Mouse (Mus musculus) 3T3-L1 (cell line): ENCODE data around the gene Gm20671.
"Not testable (repeated sequence)": the region's sequence is repeated elsewhere in the genome, so short reads cannot be mapped to it uniquely, and the experiment has no call there.

Source experiments
- DNase-seq: peaks from one replicate; pipeline ENCODE4 v3.0.0-alpha.2; 2015; ENCODE audit warnings: low read depth, low spot score

Gm20671 gene

GRCm38 (mm10) chr5:32785313-32785915 lies 41.5 kb downstream of the Gm20671 start, which contains the start of gene Pisd:
Gene Pisd (minus strand): TSS chr5:32785646.
- peak; percentile 93 for DNase-seq

- DNase-seq, result no peak
These were observed 42.2 kb downstream of the Gm20671 start for GRCm38 (mm10) chr5:32784726-32785125.

- DNase-seq, result no peak
These were observed 45.3 kb downstream of the Gm20671 start for GRCm38 (mm10) chr5:32781596-32781995.

GRCm38 (mm10) chr5:32778168-32778567 lies 48.7 kb downstream of the Gm20671 start:
- DNase-seq, result no peak

GRCm38 (mm10) chr5:32772361-32772760 lies 54.5 kb downstream of the Gm20671 start:
- no peak for DNase-seq

DNA sequence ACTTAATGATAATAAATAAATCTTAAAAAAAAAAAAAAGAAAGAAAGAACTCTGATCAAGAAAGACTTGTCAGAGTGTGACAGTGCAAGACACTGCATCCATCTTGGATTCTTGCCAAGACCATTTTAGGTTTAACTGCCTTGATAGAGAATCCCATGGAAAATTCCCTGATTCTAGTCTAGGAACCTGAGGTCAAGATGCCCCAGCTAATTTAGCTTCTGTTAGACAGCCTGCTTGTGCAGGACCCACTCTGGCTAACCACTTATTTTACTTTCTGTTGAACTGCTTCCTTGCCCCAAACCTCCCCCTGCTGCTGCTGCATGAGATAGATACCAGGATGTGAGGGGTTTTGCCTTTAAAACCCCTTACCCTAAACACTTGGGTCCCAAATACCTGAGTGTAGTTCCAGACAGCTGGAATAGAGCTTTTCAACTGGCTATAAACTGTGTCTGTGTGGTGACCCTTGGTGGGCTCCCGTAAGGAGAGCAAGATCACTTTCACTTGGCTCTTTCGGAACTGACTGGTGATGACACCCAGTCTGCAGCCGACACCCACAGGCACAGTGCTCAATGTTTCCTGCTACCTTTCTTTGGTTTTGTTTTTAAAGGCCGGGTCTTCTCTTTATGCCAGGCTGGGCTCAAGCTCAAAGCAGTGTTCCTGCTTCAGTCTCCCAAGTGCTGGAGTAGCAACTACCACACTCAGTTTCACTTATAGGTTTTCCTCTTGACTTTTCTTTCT lies 59.1 kb downstream of the Gm20671 start:
- no peak for DNase-seq

- no peak for DNase-seq
These were observed 59.9 kb downstream of the Gm20671 start for GRCm38 (mm10) chr5:32767004-32767403.

GRCm38 (mm10) chr5:32761566-32762140 lies 65.3 kb downstream of the Gm20671 start:
- DNase-seq, result peak; percentile 16

DNA sequence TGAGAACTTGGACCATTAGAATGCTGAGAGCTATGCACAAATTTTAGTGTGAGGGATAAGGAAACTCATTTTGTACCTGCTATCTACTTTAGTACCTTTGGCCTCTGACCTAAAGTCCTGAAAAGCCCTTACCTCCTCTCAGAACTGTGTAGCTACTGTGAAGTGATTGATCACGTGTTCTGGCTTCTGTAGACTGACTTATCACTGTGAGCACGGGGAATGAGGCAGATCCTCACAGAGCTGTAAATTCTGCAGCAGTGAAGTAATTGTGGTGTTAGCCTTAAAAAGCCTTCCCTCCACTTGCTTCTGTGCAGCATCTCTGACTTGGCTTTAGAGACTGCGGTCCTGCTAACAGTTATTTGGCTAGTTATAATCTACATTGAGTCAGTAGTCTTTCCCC lies 66.1 kb downstream of the Gm20671 start:
- no peak for DNase-seq

GRCm38 (mm10) chr5:32760352-32760751 lies 66.6 kb downstream of the Gm20671 start:
- not testable (repeated sequence) for DNase-seq

- DNase-seq, result no peak
These were observed 67.2 kb downstream of the Gm20671 start for GRCm38 (mm10) chr5:32759662-32760061.

- no peak for DNase-seq
These were observed 70.8 kb downstream of the Gm20671 start for GRCm38 (mm10) chr5:32756141-32756540.

DNA sequence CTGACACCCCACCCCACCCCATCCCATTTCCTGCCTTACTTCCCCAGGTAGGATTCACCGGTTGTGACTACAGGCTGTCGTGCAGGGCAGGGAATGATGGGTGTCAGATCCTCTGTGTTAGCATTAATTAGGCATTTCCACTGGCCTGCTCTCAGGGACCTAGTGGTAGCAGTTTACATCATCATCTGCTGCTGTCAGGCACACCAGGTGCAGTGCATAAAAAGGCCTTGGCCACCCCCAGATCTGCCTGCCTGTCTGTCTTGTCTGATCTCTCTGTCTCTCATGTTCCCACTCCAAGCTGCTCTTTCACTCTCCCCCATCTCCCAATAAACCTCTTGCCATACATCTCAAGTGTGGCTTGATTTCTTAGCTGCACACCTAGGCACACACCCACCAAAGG lies 75.2 kb downstream of the Gm20671 start:
- no peak for DNase-seq

DNA sequence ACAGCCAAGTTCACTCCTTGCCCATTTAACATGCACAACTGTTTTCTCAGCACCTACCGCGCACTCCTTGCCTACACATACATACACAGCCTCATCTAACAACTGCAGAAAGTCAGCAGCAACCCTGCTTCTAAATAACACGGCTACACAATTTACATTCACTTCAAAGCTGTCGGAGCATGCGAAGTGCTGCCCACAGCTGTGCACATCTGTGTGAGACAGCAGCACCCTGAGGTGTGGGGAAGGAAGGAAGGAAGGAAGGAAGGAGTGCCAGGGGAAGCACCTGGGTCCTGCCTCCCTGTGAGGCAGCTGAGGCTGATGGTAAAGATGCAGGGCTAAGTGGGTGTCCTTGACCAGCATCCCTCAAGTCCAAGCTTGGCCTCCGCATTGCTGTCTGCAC lies 78.0 kb downstream of the Gm20671 start:
- DNase-seq, result no peak

- peak; percentile 84 for DNase-seq
These were observed 79.1 kb downstream of the Gm20671 start for GRCm38 (mm10) chr5:32747650-32748375.

GRCm38 (mm10) chr5:32745705-32746655 lies 80.9 kb downstream of the Gm20671 start:
- peak; percentile 95 for DNase-seq

GRCm38 (mm10) chr5:32742149-32742548 lies 84.8 kb downstream of the Gm20671 start:
- DNase-seq, result no peak

DNA sequence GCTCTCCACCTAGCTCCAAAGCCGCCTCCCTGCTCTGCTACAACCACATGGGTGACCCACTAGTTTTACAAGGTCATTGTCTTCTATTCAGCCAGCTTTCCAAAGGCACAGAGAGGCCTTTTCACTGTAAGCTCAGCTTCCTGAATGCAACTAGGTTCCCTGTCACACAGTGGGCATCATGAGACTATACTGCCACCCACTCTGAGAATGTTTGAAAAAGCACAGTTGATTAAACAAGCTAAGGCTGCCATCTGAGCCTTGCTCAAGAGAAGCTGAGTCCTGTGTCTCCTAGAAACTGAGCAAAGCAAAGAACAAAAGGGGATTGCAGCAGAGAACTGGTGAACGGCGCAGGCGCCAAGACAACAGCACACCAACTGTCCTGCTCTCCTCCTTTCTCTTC lies 85.5 kb downstream of the Gm20671 start:
- DNase-seq, result not testable (repeated sequence)

GRCm38 (mm10) chr5:32740850-32741249 lies 86.1 kb downstream of the Gm20671 start:
- not testable (repeated sequence) for DNase-seq

- no peak for DNase-seq
These were observed 86.8 kb downstream of the Gm20671 start for GRCm38 (mm10) chr5:32740138-32740537.

DNA sequence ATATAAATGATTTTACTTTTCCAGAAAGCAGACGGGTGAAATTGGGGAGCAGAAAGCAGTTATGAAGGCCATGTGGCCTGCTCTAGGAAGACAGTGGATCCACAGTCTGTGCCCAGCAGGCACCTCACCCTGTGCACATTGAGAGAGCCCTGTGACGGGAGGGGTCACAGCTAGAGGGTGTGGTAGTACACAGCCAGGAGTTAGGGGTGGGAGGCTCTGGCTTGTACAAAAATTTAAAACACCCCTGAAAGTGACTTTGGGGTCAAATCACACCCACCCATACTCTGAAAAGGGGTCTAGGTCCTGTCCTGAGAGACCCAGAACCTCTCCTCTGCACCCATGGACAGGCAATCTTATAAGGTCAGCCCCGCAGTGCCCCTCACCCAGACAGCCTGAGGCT lies 90.1 kb downstream of the Gm20671 start:
- DNase-seq, result not testable (repeated sequence)
